Mouse (Mus musculus) neural tube, embryonic 14.5 days (tissue): Measurements from ENCODE around the gene Shroom4. TPM values are rescaled to one million over a fixed set of nuclear protein-coding genes. Genes with fewer than 3 reads are reported as not detected.

ENCODE experiments used
- ATAC-seq: fragments of 200-750 bp; cut with Nextera tagmentation; 2 replicates; pipeline ENCODE4 v1.8.0; 2017; ENCODE audit warnings: low read depth, mild to moderate bottlenecking, moderate TSS enrichment, moderate library complexity
- H3K27ac ChIP-seq: fragments of 300-500 bp; sonication (generic); 2 replicates; pipeline ENCODE4 v1.5.1; 2014; ENCODE audit warnings: low read depth, mild to moderate bottlenecking, control low read depth, low read length, moderate library complexity, mixed read lengths
- H3K27me3 ChIP-seq: fragments of 300-500 bp; sonication (generic); 2 replicates; pipeline ENCODE4 v1.6.1; 2014; ENCODE audit warnings: low read length; ENCODE audit not compliant: control insufficient read depth, insufficient read depth
- H3K36me3 ChIP-seq: fragments of 300-500 bp; sonication (generic); 2 replicates; pipeline ENCODE4 v1.6.1; 2014; ENCODE audit warnings: low read length, mixed read lengths; ENCODE audit not compliant: control insufficient read depth, insufficient read depth
- H3K4me1 ChIP-seq: fragments of 300-500 bp; sonication (generic); 2 replicates; pipeline ENCODE4 v1.6.1; 2014; ENCODE audit warnings: low read length; ENCODE audit not compliant: control insufficient read depth, insufficient read depth
- H3K4me2 ChIP-seq: fragments of 300-500 bp; sonication (generic); 2 replicates; pipeline ENCODE4 v1.6.1; 2014; ENCODE audit warnings: mild to moderate bottlenecking, low read depth, low read length, control low read depth
- H3K4me3 ChIP-seq: fragments of 300-500 bp; sonication (generic); 2 replicates; pipeline ENCODE4 v1.5.1; 2014; ENCODE audit warnings: low read depth, low read length, control low read depth, mixed read lengths
- H3K9ac ChIP-seq: fragments of 300-500 bp; sonication (generic); replicated peaks from 2 replicates; pipeline ENCODE4 v1.6.1; 2014; ENCODE audit warnings: low read depth, mild to moderate bottlenecking, control low read depth, low read length, mixed read lengths
- H3K9me3 ChIP-seq: fragments of 300-500 bp; sonication (generic); 2 replicates; pipeline ENCODE4 v1.6.1; 2016; ENCODE audit warnings: low read length; ENCODE audit not compliant: control insufficient read depth
- WGBS: fragments of 180-500 bp; shearing (Covaris S2); extraction: QIAGEN DNeasy Blood & Tissue Kit; methylation state at CpG from one replicate; pipeline ENCODE4 v1.1.7; 2014; 5-methylcytosine and 5-hydroxymethylcytosine counted together
- polyA plus RNA-seq: library from polyadenylated mRNA; unstranded; fragments of >200 nt; fragmentation: Nextera tagmentation; extraction: Ambion mirVana; gene quantifications from 2 replicates; pipeline ENCODE4 v1.2.1, GENCODE M21; 2014

Shroom4 gene
- polyA plus RNA-seq = 1.7 and 3.2 TPM in 2 replicates

DNA sequence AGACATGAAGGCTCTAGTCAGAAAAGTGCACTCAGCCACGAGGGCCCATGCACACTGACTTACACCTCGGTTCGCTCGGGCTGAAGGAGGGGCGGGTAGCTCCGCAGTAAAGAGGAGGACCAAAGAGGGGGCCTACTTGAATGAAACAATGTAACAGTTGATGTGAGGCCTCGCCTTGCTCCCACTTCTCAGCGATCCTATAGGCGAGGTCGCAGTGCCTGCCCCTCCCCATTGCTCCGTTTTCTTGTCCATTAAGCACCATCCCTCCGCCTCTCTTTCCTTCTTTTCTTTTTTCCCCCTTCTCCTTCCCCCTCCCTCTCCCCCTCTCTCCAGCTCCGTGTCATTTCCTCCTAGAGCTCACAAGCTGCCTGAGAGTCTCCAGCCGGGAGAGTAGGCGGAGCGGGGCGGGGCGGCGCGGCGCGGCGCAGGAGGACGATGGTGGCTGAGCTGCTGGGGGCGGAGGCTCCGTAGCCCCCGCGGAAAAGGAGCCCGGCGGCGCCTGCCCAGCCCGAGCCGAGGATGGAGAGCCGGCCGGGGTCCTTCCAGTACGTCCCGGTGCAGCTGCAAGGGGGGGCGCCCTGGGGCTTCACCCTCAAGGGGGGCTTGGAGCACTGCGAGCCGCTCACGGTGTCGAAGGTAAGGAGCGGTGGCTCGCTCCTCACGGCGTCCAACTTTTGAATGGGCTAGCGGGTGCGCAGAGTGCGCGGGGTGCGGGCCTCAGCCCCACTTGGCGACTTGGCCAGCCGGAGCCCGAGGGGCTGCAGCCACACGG lies at the start of gene Shroom4:
Gene Shroom4, plus strand, starts transcription at position 229 of the 772 bp plus-strand sequence.
- WGBS = 10% methylated on average over 48 of the region's 55 CpGs
- no peaks in the 10 kb centered on the region for H3K27me3 ChIP-seq
- H3K9me3 ChIP-seq = no peaks in the 10 kb centered on the region
- H3K4me1 ChIP-seq = no peaks in the 10 kb centered on the region
- H3K36me3 ChIP-seq = no peaks in the 10 kb centered on the region
- H3K4me2 ChIP-seq = peak within 1 kb of the TSS; percentile 55
- ATAC-seq = peak; percentile 96
- H3K9ac ChIP-seq = peak within 1 kb of the TSS; percentile 46
- H3K27ac ChIP-seq = peak within 1 kb of the TSS; percentile 52
- peak within 1 kb of the TSS; percentile 54 for H3K4me3 ChIP-seq

GRCm38 (mm10) chrX:6356876-6357275 lies 42.8 kb upstream of the Shroom4 start:
- Histone ChIP-seq H3K27me3 (no peaks in the 10 kb centered on the region), H3K9me3 (no peaks in the 10 kb centered on the region), H3K36me3 (no peaks in the 10 kb centered on the region), H3K4me2 (no peak overlapping the region), H3K4me3 (no peak overlapping the region), H3K4me1 (no peaks in the 10 kb centered on the region), H3K27ac (no peak overlapping the region), H3K9ac (no peak overlapping the region)
- 90% methylated on average over 3 of the region's 3 CpGs for WGBS
- ATAC-seq = no peak

DNA sequence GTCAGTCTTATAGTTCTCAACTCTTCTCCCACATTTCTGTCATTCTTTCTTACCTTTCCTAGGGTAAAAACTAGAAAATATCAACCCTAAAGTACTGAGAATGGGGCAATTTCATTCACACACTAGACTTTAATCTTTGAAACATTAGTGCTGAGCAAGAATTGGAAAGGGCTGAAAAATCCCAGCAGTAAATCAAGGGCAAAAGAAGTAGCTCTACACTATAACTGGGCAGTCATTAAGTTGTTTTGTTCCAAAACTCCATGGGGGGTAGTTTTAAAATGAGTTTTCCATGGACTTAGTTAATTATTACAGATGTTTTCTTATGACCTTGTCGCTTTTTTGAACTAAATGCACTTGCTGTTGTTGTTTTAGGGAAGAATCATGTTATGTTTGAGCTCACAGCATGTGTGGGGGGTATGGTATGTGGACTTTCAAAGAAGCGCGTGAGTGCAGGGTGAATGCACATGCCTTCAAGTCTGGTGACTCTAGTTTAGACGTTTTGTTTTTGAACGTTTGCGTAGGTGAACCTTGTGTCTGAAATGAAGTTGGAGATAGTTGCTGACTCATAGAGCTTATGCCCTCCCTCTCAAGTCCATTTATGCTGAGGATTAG lies 42.0 kb upstream of the Shroom4 start:
- H3K27me3 ChIP-seq = no peaks in the 10 kb centered on the region
- H3K9me3 ChIP-seq = no peaks in the 10 kb centered on the region
- H3K27ac ChIP-seq = no peak overlapping the region
- WGBS = 75% methylated on average over 6 of the region's 6 CpGs
- H3K9ac ChIP-seq = no peak overlapping the region
- no peak overlapping the region for H3K4me3 ChIP-seq
- no peak overlapping the region for H3K4me2 ChIP-seq
- ATAC-seq = no peak
- no peaks in the 10 kb centered on the region for H3K4me1 ChIP-seq
- H3K36me3 ChIP-seq = no peaks in the 10 kb centered on the region

- H3K4me2 ChIP-seq = no peak overlapping the region
- H3K27ac ChIP-seq = no peak overlapping the region
- H3K27me3 ChIP-seq = no peaks in the 10 kb centered on the region
- no peak overlapping the region for H3K4me3 ChIP-seq
- H3K4me1 ChIP-seq = no peaks in the 10 kb centered on the region
- ATAC-seq = no peak
- WGBS = 93% methylated on average over 1 of the region's 1 CpGs
- H3K9ac ChIP-seq = no peak overlapping the region
- no peaks in the 10 kb centered on the region for H3K9me3 ChIP-seq
- H3K36me3 ChIP-seq = no peaks in the 10 kb centered on the region
Measured at GRCm38 (mm10) chrX:6368822-6369221, 30.8 kb upstream of the Shroom4 start.

DNA sequence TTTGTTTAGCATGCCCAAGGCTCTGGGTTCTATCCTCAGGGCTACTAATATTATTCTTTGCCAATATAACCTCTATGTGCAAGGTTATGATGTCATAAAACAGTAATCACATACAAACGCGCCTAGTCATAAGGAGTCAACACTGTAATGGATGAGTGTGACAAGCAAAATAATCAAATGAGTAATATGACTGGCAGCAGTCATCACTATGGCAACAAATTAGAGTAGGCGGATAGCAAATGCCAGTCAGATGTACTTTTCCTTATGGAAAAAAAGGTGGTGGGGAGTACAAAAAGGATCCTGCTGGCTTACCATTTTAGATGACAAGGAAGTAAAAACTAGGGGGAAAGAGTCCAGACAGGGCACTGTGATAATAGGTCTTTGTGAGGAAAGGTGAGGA lies 28.9 kb upstream of the Shroom4 start:
- WGBS = 81% methylated on average over 3 of the region's 3 CpGs
- Histone ChIP-seq H3K4me1 (no peaks in the 10 kb centered on the region), H3K36me3 (no peaks in the 10 kb centered on the region), H3K9ac (no peak overlapping the region), H3K27me3 (no peaks in the 10 kb centered on the region), H3K9me3 (no peaks in the 10 kb centered on the region), H3K27ac (no peak overlapping the region), H3K4me3 (no peak overlapping the region), H3K4me2 (no peak overlapping the region)
- no peak for ATAC-seq

DNA sequence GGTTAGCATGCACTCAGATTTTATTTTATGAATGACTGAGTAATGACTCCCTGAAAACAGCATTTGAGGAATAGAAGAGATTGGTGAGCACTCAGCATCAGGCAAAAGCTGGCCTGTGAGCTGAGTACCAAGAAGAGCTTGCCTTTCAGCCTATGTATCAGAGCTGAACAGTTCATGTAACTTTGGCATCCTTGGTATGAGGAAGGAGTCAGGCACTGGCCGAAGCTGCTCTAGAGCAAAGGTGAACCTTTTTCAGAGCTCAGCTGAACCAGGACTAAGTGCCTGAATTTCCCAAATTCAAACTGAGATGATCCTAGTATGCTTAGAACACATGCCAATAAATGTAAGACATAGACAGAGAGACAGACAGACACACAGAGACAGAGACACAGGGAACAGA lies 5.8 kb upstream of the Shroom4 start:
- H3K4me1 ChIP-seq = no peaks in the 10 kb centered on the region
- WGBS = 80% methylated on average over 1 of the region's 1 CpGs
- H3K9me3 ChIP-seq = no peaks in the 10 kb centered on the region
- no peak overlapping the region for H3K4me3 ChIP-seq
- no peak overlapping the region for H3K27ac ChIP-seq
- no peak overlapping the region for H3K4me2 ChIP-seq
- no peak overlapping the region for H3K9ac ChIP-seq
- H3K27me3 ChIP-seq = no peaks in the 10 kb centered on the region
- no peaks in the 10 kb centered on the region for H3K36me3 ChIP-seq
- no peak for ATAC-seq

GRCm38 (mm10) chrX:6399193-6399592 lies 461 bp upstream of the Shroom4 start:
- Histone ChIP-seq H3K9me3 (no peaks in the 10 kb centered on the region), H3K27ac (no peak overlapping the region), H3K4me2 (peak overlapping the region; percentile 55), H3K4me3 (peak overlapping the region; percentile 54), H3K9ac (no peak overlapping the region), H3K4me1 (no peaks in the 10 kb centered on the region), H3K27me3 (no peaks in the 10 kb centered on the region), H3K36me3 (no peaks in the 10 kb centered on the region)
- WGBS = 64% methylated on average over 1 of the region's 1 CpGs
- no peak; the same call in 1 of the 2 replicates for ATAC-seq

- no peaks in the 10 kb centered on the region for H3K4me1 ChIP-seq
- peak; percentile 70 for ATAC-seq
- no peaks in the 10 kb centered on the region for H3K36me3 ChIP-seq
- peak overlapping the region; percentile 54 for H3K4me3 ChIP-seq
- no peaks in the 10 kb centered on the region for H3K9me3 ChIP-seq
- 13% methylated on average over 26 of the region's 49 CpGs for WGBS
- peak overlapping the region; percentile 46 for H3K9ac ChIP-seq
- H3K4me2 ChIP-seq = peak overlapping the region; percentile 55
- peak overlapping the region; percentile 52 for H3K27ac ChIP-seq
- H3K27me3 ChIP-seq = no peaks in the 10 kb centered on the region
Measured at GRCm38 (mm10) chrX:6400398-6401020, 855 bp downstream of the Shroom4 start.

DNA sequence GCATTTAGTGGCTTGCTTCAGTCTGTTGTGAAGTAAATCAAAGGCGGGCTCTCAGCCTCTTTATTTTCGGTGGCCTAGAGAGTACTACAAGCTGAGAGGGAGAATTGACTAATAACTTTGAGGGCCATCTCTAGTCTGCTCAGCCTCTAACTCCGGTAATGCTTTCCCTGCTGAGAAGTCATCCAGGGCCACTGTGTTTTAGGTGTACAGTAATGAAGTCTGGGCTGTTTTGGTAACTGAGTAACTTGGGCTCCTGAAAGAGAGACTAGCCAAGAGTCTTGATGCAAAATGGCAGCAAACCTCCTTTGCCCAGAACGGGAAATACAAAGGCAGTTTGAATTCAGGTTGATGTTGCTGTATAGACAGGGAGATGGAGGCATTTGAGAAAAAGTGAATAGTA lies 3.3 kb downstream of the Shroom4 start:
- no peaks in the 10 kb centered on the region for H3K27me3 ChIP-seq
- no peak for ATAC-seq
- H3K4me1 ChIP-seq = no peaks in the 10 kb centered on the region
- 73% methylated on average over 4 of the region's 4 CpGs for WGBS
- no peak overlapping the region for H3K9ac ChIP-seq
- H3K4me3 ChIP-seq = no peak overlapping the region
- no peaks in the 10 kb centered on the region for H3K36me3 ChIP-seq
- H3K27ac ChIP-seq = no peak overlapping the region
- H3K4me2 ChIP-seq = no peak overlapping the region
- no peaks in the 10 kb centered on the region for H3K9me3 ChIP-seq
